Mouse (Mus musculus) urinary bladder, adult 2 months (tissue): Measurements from ENCODE around the gene Ube2d3. TPM values are rescaled to one million over a fixed set of nuclear protein-coding genes. Genes with fewer than 3 reads are reported as not detected.
A peak's percentile ranks its signal among the peaks of the same experiment; 100 is the strongest.

ENCODE experiments used
- DNase-seq: peaks from one replicate; pipeline ENCODE4 v3.0.0; 2022; ENCODE audit warnings: low spot score
- polyA plus RNA-seq: library from polyadenylated mRNA; depleted of rRNA; stranded (reverse); fragments of >200 nt; gene quantifications from 2 replicates; pipeline ENCODE4 v1.2.3, GENCODE M21; 2012; rRNA removed

The Ube2d3 gene
- 217 and 252 TPM in 2 replicates for polyA plus RNA-seq

GRCm38 (mm10) chr3:135437758-135438495 is at the start of gene Ube2d3:
Gene Ube2d3 (plus strand): TSS chr3:135438149.
- DNase-seq, result peak; percentile 98

GRCm38 (mm10) chr3:135393186-135393585 is 44.8 kb upstream of the Ube2d3 start:
- no peak for DNase-seq

DNA sequence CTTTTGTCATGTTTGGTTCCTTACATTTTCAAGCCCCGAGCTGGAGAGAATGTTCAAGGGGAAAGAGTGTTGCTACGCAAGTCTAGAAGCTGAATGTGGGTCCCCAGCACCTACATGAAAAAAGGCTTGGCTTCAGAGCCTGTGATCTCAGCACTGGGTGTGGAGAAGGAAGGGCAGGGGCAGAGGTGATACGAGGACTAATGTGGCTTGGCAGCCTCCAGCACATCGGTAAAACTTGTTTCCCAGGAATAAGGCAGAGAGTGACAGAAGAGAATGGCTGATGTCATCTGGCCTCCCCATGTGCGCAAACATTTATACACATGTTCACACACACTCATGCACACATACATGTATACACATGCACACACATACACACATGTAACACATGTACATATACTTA is 42.9 kb upstream of the Ube2d3 start:
- DNase-seq, result no peak

- no peak for DNase-seq
Observed at GRCm38 (mm10) chr3:135396081-135396480, 41.9 kb upstream of the Ube2d3 start.

- no peak for DNase-seq
Observed at GRCm38 (mm10) chr3:135397112-135397511, 40.8 kb upstream of the Ube2d3 start.

GRCm38 (mm10) chr3:135402201-135402658 is 35.7 kb upstream of the Ube2d3 start:
- peak; percentile 67 for DNase-seq

DNA sequence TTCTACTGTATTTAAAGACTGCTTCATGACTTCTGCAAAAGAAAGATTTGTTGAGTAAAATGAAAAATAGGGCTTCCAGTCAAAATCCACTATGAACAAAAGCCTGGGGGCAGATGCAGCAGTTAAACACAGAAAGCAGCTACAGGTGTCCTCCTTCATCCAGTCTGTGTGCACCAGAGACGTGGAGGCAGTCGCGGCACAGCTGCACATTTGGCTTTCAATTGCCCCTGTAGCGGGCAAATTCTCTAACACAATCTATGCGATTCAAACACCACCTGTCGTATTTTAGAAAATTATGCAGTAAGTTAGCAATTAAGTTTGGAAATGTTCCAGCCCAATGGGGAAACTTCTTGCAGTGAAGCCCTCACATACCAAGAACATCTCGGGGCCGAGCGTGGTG is 34.7 kb upstream of the Ube2d3 start:
- no peak for DNase-seq

- DNase-seq, result no peak
Observed at GRCm38 (mm10) chr3:135403856-135404255, 34.1 kb upstream of the Ube2d3 start.

GRCm38 (mm10) chr3:135404599-135404998 is 33.4 kb upstream of the Ube2d3 start:
- no peak for DNase-seq

- no peak for DNase-seq
Observed at GRCm38 (mm10) chr3:135407351-135407750, 30.6 kb upstream of the Ube2d3 start.

- DNase-seq, result no peak
Observed at GRCm38 (mm10) chr3:135409219-135409618, 28.7 kb upstream of the Ube2d3 start.

DNA sequence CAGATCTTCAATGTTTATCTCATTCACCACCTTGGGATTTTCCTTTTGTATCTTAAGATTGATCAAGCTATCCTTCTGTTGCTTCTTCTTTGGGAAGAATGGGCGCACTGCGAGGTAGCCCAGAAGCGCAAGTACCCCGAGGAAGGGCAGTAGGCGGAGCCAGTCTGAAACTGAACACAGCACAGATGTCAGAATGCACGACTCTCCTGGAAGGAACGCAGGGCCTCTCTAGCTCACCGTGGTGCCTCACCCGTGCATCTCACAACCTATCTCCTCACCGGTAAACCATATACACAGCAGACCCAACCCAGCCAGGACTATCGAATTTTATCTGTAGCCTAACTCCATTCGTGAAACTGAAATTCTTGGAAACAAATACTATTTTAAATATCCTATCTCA is 26.9 kb upstream of the Ube2d3 start:
- no peak for DNase-seq

DNA sequence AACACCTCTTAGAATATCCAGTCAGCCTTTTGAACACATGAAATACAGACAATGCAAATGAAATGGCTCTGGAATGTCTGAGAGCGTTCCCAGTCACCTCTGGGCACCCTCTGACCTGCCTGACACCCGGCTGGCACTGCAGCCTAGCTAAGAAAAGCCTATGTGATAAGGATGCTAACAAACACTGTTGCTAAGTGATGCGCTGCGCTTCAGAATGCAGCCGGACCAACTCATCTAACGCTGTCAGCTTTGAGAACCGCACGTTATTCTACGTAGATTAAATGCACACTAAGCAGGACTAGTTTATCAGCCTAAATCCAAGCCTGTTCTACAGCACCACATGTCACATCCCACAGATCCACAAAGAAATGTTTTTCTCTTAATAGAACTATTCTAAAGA is 26.1 kb upstream of the Ube2d3 start:
- DNase-seq, result no peak

DNA sequence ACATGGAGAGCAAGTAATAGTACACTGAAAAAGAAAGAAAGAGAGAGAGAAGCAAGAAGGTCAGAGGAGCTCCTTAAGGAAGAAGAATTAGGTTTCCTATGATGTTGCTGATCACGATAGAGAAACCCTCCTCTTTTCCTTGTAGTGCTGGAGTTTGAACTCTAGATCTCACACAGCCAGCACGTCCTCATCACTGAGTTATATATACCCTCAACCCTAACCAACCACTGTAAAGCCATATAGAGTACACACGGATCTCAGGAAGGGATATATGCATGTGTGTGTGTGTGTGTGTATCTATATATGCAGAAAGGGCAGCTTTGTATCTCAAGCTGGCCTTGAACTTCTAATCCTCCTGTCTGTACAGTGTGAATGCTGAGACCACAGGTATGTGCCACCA is 20.7 kb upstream of the Ube2d3 start:
- DNase-seq, result no peak

DNA sequence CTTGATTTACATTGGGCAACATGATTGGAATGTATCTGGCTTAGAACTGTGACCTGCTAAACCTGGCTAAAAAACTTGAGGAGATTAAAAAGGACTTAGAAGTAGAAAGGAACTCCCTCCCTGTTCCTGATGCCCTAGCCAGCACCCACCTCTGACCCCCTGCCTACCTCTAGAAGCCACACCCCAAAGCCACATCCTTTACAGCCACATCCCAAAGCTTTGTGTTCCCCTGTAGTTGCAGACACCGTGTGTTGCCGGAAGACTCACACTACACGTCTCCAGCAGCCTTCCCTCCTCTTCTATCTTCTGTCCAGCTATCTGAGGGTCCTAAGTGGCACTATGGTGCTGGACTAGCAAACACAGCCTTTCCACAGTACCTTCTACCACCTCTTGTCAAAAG is 20.1 kb upstream of the Ube2d3 start:
- DNase-seq, result no peak

- DNase-seq, result no peak
Observed at GRCm38 (mm10) chr3:135420542-135421309, 17.2 kb upstream of the Ube2d3 start.

GRCm38 (mm10) chr3:135421310-135421594 is 16.7 kb upstream of the Ube2d3 start:
- DNase-seq, result no peak

DNA sequence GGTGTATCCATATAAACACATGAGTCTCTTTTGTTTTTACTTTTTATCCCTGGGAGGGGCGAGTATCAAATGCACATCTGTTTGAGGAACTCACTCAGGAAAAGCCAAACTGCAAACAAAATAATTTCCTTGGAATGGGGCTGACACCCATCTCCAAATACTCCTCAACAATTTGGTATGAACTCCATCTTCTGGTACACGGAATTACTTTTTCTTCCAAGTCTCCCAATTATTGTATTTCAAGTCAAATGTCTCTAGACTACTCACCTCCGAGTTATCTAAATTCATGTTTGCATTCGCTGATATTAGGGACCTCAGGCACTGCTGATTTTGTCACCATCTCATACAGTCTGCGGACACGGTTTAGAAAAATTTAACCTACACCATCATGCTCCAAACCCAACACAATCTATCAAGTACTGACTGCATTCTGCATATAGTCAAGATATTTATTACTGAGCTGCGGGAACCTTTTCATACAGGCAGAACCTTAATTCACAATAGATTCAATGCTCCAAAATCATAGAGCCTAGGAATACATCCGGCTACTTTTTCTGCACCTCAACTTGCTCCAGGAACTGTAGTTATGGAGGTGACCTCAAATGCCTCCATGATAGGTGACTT is 15.6 kb upstream of the Ube2d3 start:
- DNase-seq, result no peak

DNA sequence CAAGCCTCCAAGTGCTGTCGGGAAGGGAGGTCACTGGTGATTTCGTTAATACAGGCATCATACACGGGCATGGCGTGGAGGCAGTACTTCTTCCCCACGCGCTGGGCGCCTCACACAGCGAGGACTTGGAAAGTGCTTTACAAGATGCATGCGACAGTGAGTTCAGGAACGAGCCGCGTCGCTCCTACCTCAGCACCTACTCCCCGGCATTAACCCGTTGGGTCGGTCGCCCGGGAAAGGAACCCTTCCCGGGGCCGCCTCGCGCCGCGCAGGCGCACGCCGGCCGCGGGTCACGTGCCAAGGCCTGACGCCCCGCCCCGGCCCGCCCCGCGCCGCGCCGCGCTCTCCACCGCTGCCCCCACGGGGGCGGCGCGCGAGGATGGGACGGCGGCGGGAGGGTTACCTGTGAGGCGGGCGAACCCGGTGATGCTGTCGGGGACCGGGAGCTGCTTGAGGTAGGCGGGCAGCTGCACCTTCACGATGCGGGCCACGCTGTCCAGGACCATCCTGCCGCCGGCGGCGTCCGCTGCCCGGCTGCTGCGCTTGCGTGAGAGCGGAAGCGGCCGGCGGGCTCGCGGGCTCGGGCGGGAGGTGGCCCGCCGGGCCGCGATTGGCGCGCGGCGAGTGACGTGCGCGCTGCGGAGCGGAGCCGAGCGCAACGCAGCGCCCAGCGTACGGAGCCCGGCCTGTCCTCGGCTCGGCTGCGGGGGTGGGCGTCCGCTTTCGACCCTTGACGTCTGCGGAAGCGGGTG is 14.9 kb upstream of the Ube2d3 start:
- peak; percentile 92 for DNase-seq

GRCm38 (mm10) chr3:135423608-135424212 is 14.2 kb upstream of the Ube2d3 start, which contains the start of gene Cisd2:
Gene Cisd2 (minus strand): TSS chr3:135423925.
- no peak for DNase-seq

DNA sequence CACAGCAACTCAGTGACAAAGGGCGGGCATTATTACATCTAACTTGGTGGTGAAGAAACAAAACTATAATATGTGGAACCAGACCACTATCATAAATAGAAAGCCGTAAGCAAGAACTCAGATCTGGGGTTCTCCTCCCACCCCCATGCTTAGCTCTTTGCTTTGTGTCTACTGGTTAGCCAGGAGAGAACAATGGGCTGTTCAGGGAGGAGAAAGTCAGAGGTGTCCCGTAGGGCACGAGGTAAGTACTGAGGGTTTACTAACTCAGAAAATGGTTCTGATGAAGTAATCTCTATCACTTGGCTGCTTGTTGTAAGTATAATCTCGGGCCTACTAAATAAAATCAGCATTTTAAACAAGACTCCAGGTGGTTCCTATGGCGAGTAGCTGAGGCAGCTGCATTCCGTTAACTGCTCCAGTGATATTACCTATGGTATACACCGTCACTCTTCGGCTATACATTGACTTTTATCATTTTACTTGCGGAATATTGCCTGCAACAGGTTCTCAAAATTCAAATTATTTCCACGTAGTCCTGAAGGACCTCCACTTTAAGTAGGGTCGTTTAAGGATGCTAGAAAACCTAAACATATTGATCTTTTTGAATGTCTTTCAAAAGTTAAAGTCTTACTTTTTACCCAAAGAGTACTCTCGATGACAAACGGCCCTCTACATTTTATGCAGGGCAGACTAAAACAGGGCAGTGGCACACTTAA is 890 bp upstream of the Ube2d3 start:
- no peak for DNase-seq
